Mouse (Mus musculus): ENCODE measurements at regions not wholly inside any gene's neighbourhood (a gene's known extent, or its start where the extent isn't known, plus 50 kb on each side); places are given as distances from the start of the nearest gene placed in this dataset.

DNA sequence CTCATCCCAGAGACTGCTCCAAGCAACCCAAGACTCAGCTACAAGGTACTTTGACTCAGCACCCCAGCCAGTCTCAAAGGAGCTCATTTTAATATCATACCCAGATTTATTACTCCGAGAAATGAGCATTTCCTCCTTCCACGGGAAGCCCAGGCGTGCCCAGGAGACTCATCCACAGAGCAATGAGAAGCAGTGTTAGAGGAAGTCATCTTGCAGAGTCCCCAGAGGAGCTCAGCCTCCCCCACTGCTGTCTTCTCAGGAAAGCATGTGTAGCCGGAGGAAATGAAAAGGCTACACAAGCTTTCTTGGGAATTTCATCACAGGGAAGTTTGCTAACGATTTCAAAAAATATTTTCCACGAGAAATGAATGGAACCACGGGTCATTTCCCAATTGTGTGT, 141.8 kb downstream of the Hlx start:
- no peak for DNase-seq (ENCODE audit: low spot score)

DNA sequence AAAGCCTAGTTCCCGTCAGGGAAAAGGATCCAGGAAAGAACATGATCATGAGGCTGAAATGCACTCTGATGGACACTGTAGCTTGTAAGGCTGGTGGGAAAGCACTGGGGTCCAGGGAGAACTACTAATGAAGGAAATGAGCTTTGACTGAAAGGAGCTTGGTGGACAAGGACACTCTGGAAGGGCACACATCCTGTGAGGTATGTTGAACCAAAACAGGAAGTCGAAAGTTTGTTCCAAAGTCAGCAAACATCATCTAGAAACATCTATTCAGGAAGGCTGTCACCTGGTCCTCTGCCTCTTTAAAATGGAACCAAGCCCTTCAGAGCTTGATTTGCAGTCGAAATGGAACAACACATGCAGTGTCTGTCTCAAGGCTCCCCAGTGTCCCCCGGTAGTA, 143.1 kb downstream of the Hlx start:
- WGBS: 77% methylated on average over 4 of the region's 4 CpGs
- DNase-seq (ENCODE audit: low spot score): no peak
- H3K27me3 ChIP-seq (replicated peaks; ENCODE audit: low read depth, poor library complexity, severe bottlenecking): no peaks in the 10 kb centered on the region
- no peaks in the 10 kb centered on the region for H3K9me3 ChIP-seq
- no peaks in the 10 kb centered on the region for H3K36me3 ChIP-seq (replicated peaks)
- H3K27ac ChIP-seq (replicated peaks): no peak overlapping the region
- no peaks in the 10 kb centered on the region for H3K4me1 ChIP-seq
- no peak overlapping the region for H3K4me3 ChIP-seq

More for the DNA sequence above, 141.8 kb downstream of the Hlx start:
- Histone ChIP-seq H3K4me3 (no peak overlapping the region), H3K27me3 (replicated peaks; ENCODE audit: low read depth, poor library complexity, severe bottlenecking) (no peaks in the 10 kb centered on the region), H3K9me3 (no peaks in the 10 kb centered on the region), H3K27ac (replicated peaks) (no peak overlapping the region), H3K36me3 (replicated peaks) (no peaks in the 10 kb centered on the region), H3K4me1 (no peaks in the 10 kb centered on the region)
- WGBS: 74% methylated on average over 7 of the region's 7 CpGs

DNA sequence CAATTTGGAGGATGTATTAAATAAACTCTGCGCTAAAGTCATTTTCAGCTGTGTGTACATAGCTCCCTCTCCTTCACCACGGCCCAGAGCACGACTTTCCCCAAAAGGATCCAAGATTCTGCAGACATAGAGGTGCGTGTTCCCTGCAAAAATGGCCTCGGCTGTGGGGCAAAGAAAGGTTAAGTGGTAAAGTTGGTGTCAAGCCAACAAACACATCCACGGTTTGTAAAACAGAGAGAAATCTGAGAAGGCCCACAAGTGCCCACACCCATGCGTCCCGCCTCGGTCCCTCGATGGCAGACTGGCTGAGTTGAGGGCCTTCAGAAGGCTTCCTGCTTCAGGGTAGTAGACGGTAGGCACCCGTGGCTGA, 147.9 kb downstream of the Hlx start:
- no peaks in the 10 kb centered on the region for H3K36me3 ChIP-seq (replicated peaks)
- WGBS: 83% methylated on average over 12 of the region's 12 CpGs
- H3K4me1 ChIP-seq: no peaks in the 10 kb centered on the region
- H3K27me3 ChIP-seq (replicated peaks; ENCODE audit: low read depth, poor library complexity, severe bottlenecking): no peaks in the 10 kb centered on the region
- no peak for DNase-seq (ENCODE audit: low spot score)
- no peak overlapping the region for H3K4me3 ChIP-seq
- no peaks in the 10 kb centered on the region for H3K9me3 ChIP-seq
- H3K27ac ChIP-seq (replicated peaks): no peak overlapping the region

DNA sequence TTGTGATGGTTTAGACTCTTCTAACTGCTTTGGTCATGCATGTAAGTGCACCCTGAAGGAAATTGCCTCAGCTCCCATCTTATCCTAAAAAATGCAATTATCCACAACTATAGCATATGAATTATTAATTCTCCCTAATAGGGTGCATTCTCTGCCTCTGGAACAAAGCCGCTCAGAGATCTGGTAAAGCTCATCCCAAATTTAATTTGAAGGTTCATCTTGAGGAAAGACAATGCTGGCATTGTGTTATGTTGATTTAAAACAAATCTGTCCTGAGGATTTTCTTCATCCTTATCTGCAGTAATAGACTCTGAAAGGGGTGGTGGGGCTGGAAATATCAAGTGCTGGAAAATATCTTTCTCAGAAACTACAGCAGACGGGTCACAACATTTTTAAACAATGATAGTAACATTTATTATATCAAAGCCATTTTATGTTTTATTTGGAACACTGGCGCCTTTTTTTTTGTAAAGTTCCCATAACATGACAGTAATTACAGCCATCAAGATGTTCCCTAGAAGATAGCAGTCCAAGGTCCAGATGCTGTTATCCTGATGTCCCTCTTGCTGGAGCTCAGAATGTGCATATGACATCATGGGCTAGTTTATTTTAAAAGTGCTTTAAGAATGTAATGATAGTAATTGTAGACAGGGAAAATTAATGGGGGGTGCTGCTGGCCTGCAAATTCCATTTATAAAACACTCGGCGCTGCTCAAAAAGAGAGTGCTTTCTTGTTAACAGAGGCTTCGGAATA, 148.5 kb downstream of the Hlx start:
- H3K36me3 ChIP-seq (replicated peaks): no peaks in the 10 kb centered on the region

DNA sequence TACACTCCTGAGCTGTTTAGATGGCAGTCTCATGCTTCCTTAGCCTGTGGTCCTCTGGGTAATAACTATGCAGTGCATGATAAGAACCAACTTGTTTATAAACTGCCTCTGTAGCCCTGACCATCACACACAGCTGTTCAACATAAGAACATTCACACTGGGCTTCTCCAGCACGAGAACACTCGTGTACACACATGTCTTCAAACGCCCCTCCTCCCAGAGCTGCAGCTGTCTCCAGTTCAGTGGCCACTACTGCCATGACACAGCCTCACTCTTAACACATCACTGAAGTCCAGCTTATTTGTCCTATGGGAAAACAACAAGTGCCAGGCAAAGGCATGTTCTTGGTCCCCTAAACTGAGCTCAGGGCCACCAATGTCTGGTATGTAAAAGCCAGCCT, 152.9 kb downstream of the Hlx start:
- no peaks in the 10 kb centered on the region for H3K4me1 ChIP-seq
- no peaks in the 10 kb centered on the region for H3K27me3 ChIP-seq (replicated peaks; ENCODE audit: low read depth, poor library complexity, severe bottlenecking)
- H3K36me3 ChIP-seq (replicated peaks): no peaks in the 10 kb centered on the region
- no peak overlapping the region for H3K27ac ChIP-seq (replicated peaks)
- H3K4me3 ChIP-seq: no peak overlapping the region
- WGBS: 89% methylated on average over 3 of the region's 3 CpGs
- DNase-seq (ENCODE audit: low spot score): no peak
- no peaks in the 10 kb centered on the region for H3K9me3 ChIP-seq

More for the DNA sequence above, 148.5 kb downstream of the Hlx start:
- no peaks in the 10 kb centered on the region for H3K9me3 ChIP-seq
- no peak for DNase-seq (ENCODE audit: low spot score)
- 84% methylated on average over 6 of the region's 6 CpGs for WGBS
- H3K4me1 ChIP-seq: no peaks in the 10 kb centered on the region
- no peak overlapping the region for H3K27ac ChIP-seq (replicated peaks)
- no peaks in the 10 kb centered on the region for H3K27me3 ChIP-seq (replicated peaks; ENCODE audit: low read depth, poor library complexity, severe bottlenecking)
- no peak overlapping the region for H3K4me3 ChIP-seq

DNA sequence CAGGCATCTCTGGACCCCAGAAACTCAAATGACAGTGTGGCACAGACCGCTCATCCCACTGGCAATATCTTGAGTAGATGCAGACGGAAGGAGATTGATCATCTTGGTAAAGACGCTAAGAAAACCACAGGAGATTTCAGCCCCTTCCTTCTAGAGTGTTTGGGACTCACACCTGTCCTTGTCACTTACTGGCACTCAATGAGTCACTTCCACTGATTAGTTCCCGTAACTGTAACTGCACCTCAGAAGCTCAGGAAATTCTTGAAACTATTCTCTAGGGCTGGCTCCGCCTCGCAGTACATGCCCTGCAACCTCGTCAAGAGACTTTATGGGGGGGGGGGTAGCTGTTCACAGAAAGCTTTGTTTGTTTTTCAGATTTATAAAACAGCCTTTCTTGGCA, 155.9 kb downstream of the Hlx start:
- H3K36me3 ChIP-seq (replicated peaks): no peaks in the 10 kb centered on the region
- no peaks in the 10 kb centered on the region for H3K27me3 ChIP-seq (replicated peaks; ENCODE audit: low read depth, poor library complexity, severe bottlenecking)
- no peak overlapping the region for H3K27ac ChIP-seq (replicated peaks)
- 82% methylated on average over 7 of the region's 7 CpGs for WGBS
- no peaks in the 10 kb centered on the region for H3K9me3 ChIP-seq
- no peak for DNase-seq (ENCODE audit: low spot score)
- no peak overlapping the region for H3K4me3 ChIP-seq
- no peaks in the 10 kb centered on the region for H3K4me1 ChIP-seq

DNA sequence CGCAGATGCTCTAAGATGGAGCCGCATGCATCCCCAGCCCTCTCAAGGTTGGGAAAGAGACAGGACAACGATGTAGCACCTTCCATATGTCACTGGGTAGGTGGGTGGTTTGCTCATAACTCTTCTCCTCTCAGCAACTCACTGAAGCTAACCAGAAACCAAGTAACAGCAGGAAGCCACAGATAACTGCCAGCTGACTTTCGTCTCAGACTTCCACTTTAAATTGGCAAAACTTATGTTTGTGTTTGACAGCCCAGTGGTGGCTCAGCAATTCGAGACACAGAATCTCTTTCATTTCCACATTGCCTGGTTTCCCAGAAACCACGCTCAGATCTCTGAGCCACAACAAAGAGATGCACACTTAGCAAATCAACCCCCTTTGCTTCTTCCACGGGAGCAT, 159.1 kb downstream of the Hlx start:
- no peaks in the 10 kb centered on the region for H3K9me3 ChIP-seq
- DNase-seq (ENCODE audit: low spot score): no peak
- H3K36me3 ChIP-seq (replicated peaks): no peaks in the 10 kb centered on the region
- H3K4me1 ChIP-seq: no peaks in the 10 kb centered on the region
- H3K27me3 ChIP-seq (replicated peaks; ENCODE audit: low read depth, poor library complexity, severe bottlenecking): no peaks in the 10 kb centered on the region
- H3K4me3 ChIP-seq: no peak overlapping the region
- WGBS: 79% methylated on average over 7 of the region's 7 CpGs
- no peak overlapping the region for H3K27ac ChIP-seq (replicated peaks)

DNA sequence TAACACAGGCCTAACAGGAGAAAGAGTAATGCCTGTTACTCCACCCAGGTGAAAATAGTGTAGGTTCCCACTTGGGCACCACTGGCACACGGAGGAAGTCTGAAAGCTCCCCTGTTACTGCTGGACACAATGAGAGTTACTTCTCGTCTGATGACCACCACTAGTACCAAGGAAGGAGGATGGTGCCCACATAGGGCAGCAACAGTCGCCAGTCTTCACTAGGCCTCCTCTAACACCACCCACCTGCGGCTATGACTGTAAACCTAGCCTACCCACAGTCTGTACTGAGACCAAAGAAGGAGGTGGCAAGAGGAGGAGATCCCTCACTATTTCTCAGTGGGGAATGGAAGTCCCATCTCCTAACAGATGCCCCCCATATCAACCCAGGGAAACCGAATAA, 161.7 kb downstream of the Hlx start:
- Histone ChIP-seq H3K4me3 (no peak overlapping the region), H3K4me1 (no peaks in the 10 kb centered on the region), H3K27me3 (replicated peaks; ENCODE audit: low read depth, poor library complexity, severe bottlenecking) (no peaks in the 10 kb centered on the region), H3K36me3 (replicated peaks) (no peaks in the 10 kb centered on the region), H3K27ac (replicated peaks) (no peak overlapping the region), H3K9me3 (no peaks in the 10 kb centered on the region)
- 83% methylated on average over 5 of the region's 5 CpGs for WGBS
- no peak for DNase-seq (ENCODE audit: low spot score)

DNA sequence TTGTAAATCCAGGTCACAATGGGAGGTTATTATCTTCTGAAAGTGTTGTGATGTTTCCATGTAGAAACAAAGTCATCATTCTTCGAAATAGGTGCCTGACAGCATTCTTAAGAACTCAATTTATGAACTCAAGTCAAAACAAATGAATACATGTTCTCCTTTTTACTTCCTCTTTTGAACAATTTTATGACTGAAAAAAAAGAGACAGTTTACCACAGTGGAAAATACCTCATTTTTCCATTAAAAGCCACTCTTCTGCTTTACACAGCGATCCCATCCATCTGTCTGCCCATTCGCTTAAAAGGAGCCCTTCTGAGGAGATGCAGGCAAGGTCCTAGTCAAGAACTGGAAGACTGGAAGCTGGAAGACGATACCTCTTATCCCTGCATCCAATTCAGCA, 169.5 kb downstream of the Hlx start:
- Histone ChIP-seq H3K9me3 (no peaks in the 10 kb centered on the region), H3K4me1 (no peaks in the 10 kb centered on the region), H3K27ac (replicated peaks) (no peak overlapping the region), H3K4me3 (no peak overlapping the region), H3K36me3 (replicated peaks) (no peaks in the 10 kb centered on the region), H3K27me3 (replicated peaks; ENCODE audit: low read depth, poor library complexity, severe bottlenecking) (no peaks in the 10 kb centered on the region)
- no peak for DNase-seq (ENCODE audit: low spot score)
- 90% methylated on average over 4 of the region's 4 CpGs for WGBS

DNA sequence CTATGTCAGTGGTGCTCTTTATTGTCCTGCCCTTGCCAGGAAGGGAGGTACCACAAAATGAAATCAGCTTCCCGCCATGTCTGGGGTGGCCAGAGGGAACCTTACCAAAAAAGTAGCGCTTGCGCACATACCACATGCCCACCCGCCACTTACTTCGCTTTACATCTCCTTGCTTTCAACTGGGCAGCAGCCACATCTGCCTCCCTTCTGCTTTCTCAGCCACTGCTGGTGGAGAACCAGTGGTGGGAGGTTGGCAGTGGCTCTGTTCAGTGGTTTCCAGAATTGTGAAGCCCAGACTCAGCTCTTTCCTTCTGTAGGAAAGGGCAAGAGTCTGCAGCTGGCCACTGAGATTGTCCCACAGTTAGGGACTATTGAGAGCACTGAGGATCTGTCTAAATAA, 170.2 kb downstream of the Hlx start:
- Histone ChIP-seq H3K9me3 (no peaks in the 10 kb centered on the region), H3K27me3 (replicated peaks; ENCODE audit: low read depth, poor library complexity, severe bottlenecking) (no peaks in the 10 kb centered on the region), H3K4me1 (no peaks in the 10 kb centered on the region), H3K36me3 (replicated peaks) (no peaks in the 10 kb centered on the region), H3K27ac (replicated peaks) (no peak overlapping the region), H3K4me3 (no peak overlapping the region)
- DNase-seq (ENCODE audit: low spot score): no peak
- WGBS: 89% methylated on average over 5 of the region's 5 CpGs

DNA sequence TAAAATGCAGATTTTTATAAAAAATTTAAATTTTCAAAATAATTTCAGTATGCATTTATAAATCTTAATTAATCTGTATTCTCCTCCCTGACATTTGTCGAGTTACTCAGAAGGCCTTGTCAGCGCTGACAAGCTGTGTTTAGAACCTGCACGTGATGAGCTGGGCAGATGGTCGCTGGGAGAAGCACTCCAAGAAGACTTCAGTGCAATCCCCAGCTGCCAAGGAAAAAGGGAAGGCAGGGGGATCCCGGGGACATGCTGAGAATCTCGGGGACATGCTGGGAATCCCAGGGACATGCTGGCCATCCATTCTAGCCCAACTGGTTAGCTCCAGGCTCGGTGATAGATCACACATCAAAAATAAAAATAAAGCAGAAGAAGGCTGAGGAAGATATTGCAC, 172.9 kb downstream of the Hlx start:
- DNase-seq (ENCODE audit: low spot score): no peak
- Histone ChIP-seq H3K36me3 (replicated peaks) (no peaks in the 10 kb centered on the region), H3K9me3 (no peaks in the 10 kb centered on the region), H3K4me1 (no peaks in the 10 kb centered on the region), H3K27me3 (replicated peaks; ENCODE audit: low read depth, poor library complexity, severe bottlenecking) (no peaks in the 10 kb centered on the region), H3K27ac (replicated peaks) (no peak overlapping the region), H3K4me3 (no peak overlapping the region)
- 72% methylated on average over 7 of the region's 7 CpGs for WGBS

DNA sequence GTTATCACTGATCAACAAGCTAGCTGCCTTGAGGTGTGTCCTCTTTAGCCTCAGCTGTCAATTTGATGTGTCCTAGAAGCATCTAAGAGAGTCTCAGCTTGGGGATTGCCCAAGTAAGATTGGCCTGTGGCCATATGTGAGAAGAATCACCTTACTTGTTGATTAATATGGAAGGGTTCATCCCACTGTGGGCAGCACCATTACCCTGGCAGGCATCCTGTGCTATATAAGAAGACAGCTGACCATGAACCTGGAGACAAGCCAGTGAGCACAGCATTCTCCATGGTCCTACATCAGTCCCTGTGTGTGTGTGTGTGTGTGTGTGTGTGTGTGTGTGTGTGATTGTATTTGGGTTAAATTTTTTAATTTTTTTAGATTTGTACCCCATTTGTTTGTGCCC, 178.6 kb downstream of the Hlx start:
- DNase-seq (ENCODE audit: low spot score): no peak
- Histone ChIP-seq H3K27ac (replicated peaks) (no peak overlapping the region), H3K4me3 (no peak overlapping the region), H3K36me3 (replicated peaks) (no peaks in the 10 kb centered on the region), H3K4me1 (no peaks in the 10 kb centered on the region), H3K27me3 (replicated peaks; ENCODE audit: low read depth, poor library complexity, severe bottlenecking) (no peaks in the 10 kb centered on the region), H3K9me3 (no peaks in the 10 kb centered on the region)

DNA sequence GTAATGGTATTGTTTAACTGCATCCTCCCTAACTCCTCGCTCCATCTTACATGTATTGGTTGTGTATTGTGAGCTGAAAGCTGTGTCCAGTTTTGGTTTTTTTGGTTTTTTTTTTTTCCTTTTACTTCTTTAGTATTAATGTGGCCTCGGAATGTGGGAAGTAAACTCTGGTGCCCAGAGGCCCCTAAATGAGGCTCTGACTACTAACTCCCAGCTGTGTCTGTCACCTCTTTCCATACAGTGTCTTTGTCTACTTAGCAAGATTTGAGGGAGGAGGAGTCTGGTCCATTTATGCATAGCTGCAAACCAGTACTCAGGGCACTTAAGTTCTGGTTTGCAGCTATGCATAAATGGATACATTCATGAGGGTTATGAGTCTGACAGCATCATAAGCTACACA, 181.9 kb downstream of the Hlx start:
- no peaks in the 10 kb centered on the region for H3K4me1 ChIP-seq
- no peaks in the 10 kb centered on the region for H3K27me3 ChIP-seq (replicated peaks; ENCODE audit: low read depth, poor library complexity, severe bottlenecking)
- H3K9me3 ChIP-seq: no peaks in the 10 kb centered on the region
- DNase-seq (ENCODE audit: low spot score): no peak
- WGBS: 89% methylated on average over 2 of the region's 2 CpGs
- no peak overlapping the region for H3K27ac ChIP-seq (replicated peaks)
- no peaks in the 10 kb centered on the region for H3K36me3 ChIP-seq (replicated peaks)
- no peak overlapping the region for H3K4me3 ChIP-seq
